ENCODE assay signal across 8 mouse cellular contexts in genomic region chr11:70844559-70845456, GRCm38 (mm10). TPM values are rescaled to one million over a fixed set of nuclear protein-coding genes. Genes with fewer than 3 reads are reported as not detected.
DNase-seq lines count a peak whose midpoint lies in the region; ATAC-seq and TF ChIP-seq lines count a peak whose summit lies in the region.

Rabep1 (plus strand) TSS chr11:70844778.

- H3K4me2 ChIP-seq in heart, embryonic 12.5 days = peak within 1 kb of the TSS; percentile 79
- peak within 1 kb of the TSS; percentile 85 for H3K4me2 ChIP-seq in kidney, postnatal 0 days (ENCODE audit: low read length)
- peak within 1 kb of the TSS; percentile 80 for H3K4me2 ChIP-seq in liver, embryonic 11.5 days
- H3K4me2 ChIP-seq in stomach, embryonic 14.5 days (replicated peaks; ENCODE audit: low read depth, low read length) = peak within 1 kb of the TSS; percentile 87

- WGBS in heart, embryonic 12.5 days = under 1% methylated on average over 78 of the region's 88 CpGs
- WGBS in kidney, postnatal 0 days = under 1% methylated on average over 84 of the region's 88 CpGs
- under 1% methylated on average over 82 of the region's 88 CpGs for WGBS in liver, embryonic 11.5 days
- 1% methylated on average over 87 of the region's 88 CpGs for WGBS in stomach, embryonic 14.5 days

- TF ChIP-seq CTCF in kidney, postnatal 0 days (IDR thresholded peaks at IDR 0.05; ENCODE audit: low read depth) = no peak

- DNase-seq in B cell, adult 2 months = peak; percentile 90 to 91
- DNase-seq in brain, adult 2 months (ENCODE audit: low read depth, low spot score) = peak; percentile 96
- peak; percentile 98 for DNase-seq in kidney, postnatal 0 days (ENCODE audit: low spot score)
- DNase-seq in liver, embryonic 11.5 days (ENCODE audit: low spot score) = peak; percentile 96
- DNase-seq in naive thymus-derived CD4-positive, alpha-beta T cell, adult 2 months (ENCODE audit: low read depth) = peak; percentile 93

- no peaks in the 10 kb centered on the region for H3K36me3 ChIP-seq in heart, embryonic 12.5 days
- no peaks in the 10 kb centered on the region for H3K36me3 ChIP-seq in kidney, postnatal 0 days (ENCODE audit: insufficient read depth, low read length)
- H3K36me3 ChIP-seq in liver, embryonic 11.5 days (ENCODE audit: control insufficient read depth, insufficient read depth, low read length) = no peaks in the 10 kb centered on the region
- H3K36me3 ChIP-seq in stomach, embryonic 14.5 days (ENCODE audit: control insufficient read depth, insufficient read depth, low read length) = no peaks in the 10 kb centered on the region

- H3K27me3 ChIP-seq in heart, embryonic 12.5 days (replicated peaks) = no peaks in the 10 kb centered on the region
- H3K27me3 ChIP-seq in kidney, postnatal 0 days (ENCODE audit: insufficient read depth, low read length) = no peaks in the 10 kb centered on the region
- H3K27me3 ChIP-seq in liver, embryonic 11.5 days (replicated peaks; ENCODE audit: control insufficient read depth, insufficient read depth, low read length) = no peaks in the 10 kb centered on the region
- H3K27me3 ChIP-seq in stomach, embryonic 14.5 days (ENCODE audit: control insufficient read depth, insufficient read depth, low read length) = no peaks in the 10 kb centered on the region

- peak within 1 kb of the TSS; percentile 77 for H3K27ac ChIP-seq in heart, embryonic 12.5 days (ENCODE audit: poor library complexity, severe bottlenecking)
- H3K27ac ChIP-seq in kidney, postnatal 0 days = peak within 1 kb of the TSS; percentile 86
- H3K27ac ChIP-seq in liver, embryonic 11.5 days (ENCODE audit: low read depth, low read length) = peak within 1 kb of the TSS; percentile 88
- peak within 1 kb of the TSS; percentile 71; the same call in 1 of the 2 replicates for H3K27ac ChIP-seq in stomach, embryonic 14.5 days (ENCODE audit: low read length)

- H3K4me3 ChIP-seq in heart, embryonic 12.5 days = peak within 1 kb of the TSS; percentile 89
- peak within 1 kb of the TSS; percentile 75 for H3K4me3 ChIP-seq in kidney, postnatal 0 days (replicated peaks; ENCODE audit: low read depth, low read length)
- H3K4me3 ChIP-seq in liver, embryonic 11.5 days (ENCODE audit: low read depth, low read length) = peak within 1 kb of the TSS; percentile 97
- H3K4me3 ChIP-seq in stomach, embryonic 14.5 days (ENCODE audit: low read depth, low read length) = peak within 1 kb of the TSS; percentile 93

- ATAC-seq in erythroblast, adult 5-6 weeks (replicated peaks; ENCODE audit: low FRiP score, poor library complexity, severe bottlenecking) = peak; percentile 92
- ATAC-seq in heart, embryonic 12.5 days (ENCODE audit: insufficient number of reproducible peaks, low FRiP score) = peak; percentile 97
- ATAC-seq in kidney, postnatal 0 days (replicated peaks; ENCODE audit: low FRiP score, low read depth) = peak; percentile 94
- peak; percentile 93 for ATAC-seq in liver, embryonic 11.5 days (replicated peaks; ENCODE audit: low FRiP score)
- peak; percentile 96 for ATAC-seq in stomach, embryonic 14.5 days (ENCODE audit: insufficient number of reproducible peaks, insufficient read depth, low FRiP score, low read depth)

- peaks cover 19% of the 10 kb centered on the region for H3K4me1 ChIP-seq in heart, embryonic 12.5 days (replicated peaks)
- H3K4me1 ChIP-seq in kidney, postnatal 0 days (replicated peaks; ENCODE audit: insufficient read depth, low read length) = peaks cover 14% of the 10 kb centered on the region
- H3K4me1 ChIP-seq in liver, embryonic 11.5 days (replicated peaks; ENCODE audit: control insufficient read depth, insufficient read depth, low read length) = peaks cover 12% of the 10 kb centered on the region
- H3K4me1 ChIP-seq in stomach, embryonic 14.5 days (ENCODE audit: control insufficient read depth, insufficient read depth, low read length) = peaks cover 15% of the 10 kb centered on the region

- H3K9ac ChIP-seq in heart, embryonic 12.5 days = peak within 1 kb of the TSS; percentile 96
- peak within 1 kb of the TSS; percentile 82 for H3K9ac ChIP-seq in kidney, postnatal 0 days (ENCODE audit: low read depth, low read length)
- H3K9ac ChIP-seq in liver, embryonic 11.5 days (ENCODE audit: low read depth, low read length) = peak within 1 kb of the TSS; percentile 94
- H3K9ac ChIP-seq in stomach, embryonic 14.5 days (replicated peaks; ENCODE audit: low read depth, low read length) = peak within 1 kb of the TSS; percentile 87

- H3K9me3 ChIP-seq in heart, embryonic 12.5 days (replicated peaks) = no peaks in the 10 kb centered on the region
- no peaks in the 10 kb centered on the region for H3K9me3 ChIP-seq in kidney, postnatal 0 days (replicated peaks; ENCODE audit: low read length)
- H3K9me3 ChIP-seq in liver, embryonic 11.5 days (ENCODE audit: control insufficient read depth, low read length) = no peaks in the 10 kb centered on the region
- H3K9me3 ChIP-seq in stomach, embryonic 14.5 days (ENCODE audit: control insufficient read depth, low read depth, low read length) = no peaks in the 10 kb centered on the region

RNA-seq across cellular contexts. Expression of gene Rabep1, which starts in this region (rescaled TPM):
- total RNA-seq in erythroblast, adult 5-6 weeks (2015; ENCODE audit: low replicate concordance) = 5.2 and 10.0 TPM in 2 replicates
- 10.8 and 19.2 TPM in 2 replicates for total RNA-seq in erythroblast, adult 5-6 weeks (2017; ENCODE audit: low replicate concordance)
- 33.3 and 35.1 TPM in 2 replicates for polyA plus RNA-seq in heart, embryonic 12.5 days (2016; fragmentation: Nextera tagmentation; extraction: Ambion mirVana)
- polyA plus RNA-seq in kidney, postnatal 0 days (2015; fragmentation: Nextera tagmentation; extraction: Ambion mirVana) = 35.4 and 37.5 TPM in 2 replicates
- polyA plus RNA-seq in liver, embryonic 11.5 days (2014; fragmentation: Nextera tagmentation; extraction: Ambion mirVana) = 25.7 and 28.9 TPM in 2 replicates
- polyA plus RNA-seq in stomach, embryonic 14.5 days (2014; fragmentation: Nextera tagmentation; extraction: Ambion mirVana) = 32.5 and 33.1 TPM in 2 replicates

Comparison
In these comparisons a context has a peak if more than half of its experiments do, and no peak if none do; other contexts are left out.
1. Peak in every context shown above with its lines: DNase-seq, ATAC-seq, H3K4me3 ChIP-seq and H3K27ac ChIP-seq.